ENCODE assay signal across 8 mouse cellular contexts in genomic region chr13:107889985-107890865, GRCm38 (mm10).
DNase-seq lines count a peak whose midpoint lies in the region; ATAC-seq lines count a peak whose summit lies in the region.

No protein-coding gene starts in this region.

- DNase-seq in Muller cell, postnatal 12 days (ENCODE audit: inconsistent ontology term) = peak; percentile 100
- DNase-seq in cerebellum, adult 9-11 months = peak; percentile 99
- peak; percentile 98 for DNase-seq in frontal cortex, adult 2 months (ENCODE audit: extremely low spot score in 1 of 2, low spot score in 1 of 2)
- peak; percentile 96 to 99 for DNase-seq in layer of hippocampus, postnatal 14 days (ENCODE audit: low spot score in 2 of 2)
- peak; percentile 100 for DNase-seq in lung, postnatal 14 days
- peak; percentile 98 for DNase-seq in retina, adult 2 months (ENCODE audit: low read depth, low spot score)
- peak; percentile 99 to 100 for DNase-seq in thymus, postnatal 36 days

- under 1% methylated on average over 69 of the region's 90 CpGs for WGBS in hindbrain, embryonic 12.5 days

- no peaks in the 10 kb centered on the region for H3K27me3 ChIP-seq in hindbrain, embryonic 12.5 days

- ATAC-seq in hindbrain, embryonic 12.5 days (ENCODE audit: low FRiP score) = peak; percentile 95

- H3K4me1 ChIP-seq in hindbrain, embryonic 12.5 days = peaks cover 24% of the 10 kb centered on the region

- H3K4me2 ChIP-seq in hindbrain, embryonic 12.5 days (replicated peaks) = peak overlapping the region; percentile 75

- no peaks in the 10 kb centered on the region for H3K9me3 ChIP-seq in hindbrain, embryonic 12.5 days (replicated peaks)

- peak overlapping the region; percentile 100 for H3K27ac ChIP-seq in hindbrain, embryonic 12.5 days

- peak overlapping the region; percentile 97 for H3K4me3 ChIP-seq in hindbrain, embryonic 12.5 days

- peak overlapping the region; percentile 99 for H3K9ac ChIP-seq in hindbrain, embryonic 12.5 days

- H3K36me3 ChIP-seq in hindbrain, embryonic 12.5 days = no peaks in the 10 kb centered on the region

Comparison
In these comparisons a context has a peak if more than half of its experiments do, and no peak if none do; other contexts are left out.
1. Peak in every context shown above with its lines: DNase-seq, ATAC-seq, H3K4me3 ChIP-seq and H3K27ac ChIP-seq.